Mouse (Mus musculus): ENCODE data around the gene Gm49358. TPM values are rescaled to one million over a fixed set of nuclear protein-coding genes. Genes with fewer than 3 reads are reported as not detected.
A peak's percentile ranks its signal among the peaks of the same experiment; 100 is the strongest.

The Gm49358 gene
- polyA plus RNA-seq, 1 experiment from 2014 or later: not detected

DNA sequence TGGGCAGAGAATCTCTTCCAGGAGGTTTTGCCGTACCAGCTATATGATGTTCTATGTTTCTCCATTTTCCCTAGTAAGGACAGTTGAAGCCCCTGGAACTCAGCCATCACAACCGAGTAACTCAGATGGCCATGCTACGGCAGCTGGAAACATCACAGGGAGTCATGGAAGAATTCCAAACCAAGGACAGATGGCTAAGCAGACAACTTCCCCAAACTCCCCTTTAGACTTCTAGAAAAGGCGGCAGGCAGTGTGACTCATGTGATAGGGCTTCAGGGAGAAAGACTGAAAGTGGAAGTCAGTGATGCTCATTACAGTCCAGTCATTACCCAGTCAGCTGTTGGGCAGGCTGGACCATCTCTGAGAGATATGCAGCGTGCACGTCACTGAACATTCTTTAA lies 8.5 kb downstream of the Gm49358 start:
- Histone ChIP-seq H3K4me1 (replicated peaks; ENCODE audit: control insufficient read depth, insufficient read depth, low read length) (no peaks in the 10 kb centered on the region), H3K9me3 (ENCODE audit: control insufficient read depth) (no peaks in the 10 kb centered on the region), H3K36me3 (ENCODE audit: control insufficient read depth, insufficient read depth) (no peaks in the 10 kb centered on the region), H3K9ac (ENCODE audit: low read depth, low read length) (no peak overlapping the region), H3K27me3 (replicated peaks; ENCODE audit: control insufficient read depth, insufficient read depth, low read length) (peaks cover 11% of the 10 kb centered on the region; the same call in 1 of the 2 replicates), H3K4me2 (replicated peaks; ENCODE audit: low read depth) (no peak overlapping the region), H3K4me3 (ENCODE audit: low read depth, low read length) (no peak overlapping the region), H3K27ac (ENCODE audit: low read depth, low read length) (no peak overlapping the region)
- no peak for ATAC-seq
- TF ChIP-seq CTCF (IDR thresholded peaks at IDR 0.05; ENCODE audit: low read depth): no peak
- 50% methylated on average over 6 of the region's 6 CpGs for WGBS

DNA sequence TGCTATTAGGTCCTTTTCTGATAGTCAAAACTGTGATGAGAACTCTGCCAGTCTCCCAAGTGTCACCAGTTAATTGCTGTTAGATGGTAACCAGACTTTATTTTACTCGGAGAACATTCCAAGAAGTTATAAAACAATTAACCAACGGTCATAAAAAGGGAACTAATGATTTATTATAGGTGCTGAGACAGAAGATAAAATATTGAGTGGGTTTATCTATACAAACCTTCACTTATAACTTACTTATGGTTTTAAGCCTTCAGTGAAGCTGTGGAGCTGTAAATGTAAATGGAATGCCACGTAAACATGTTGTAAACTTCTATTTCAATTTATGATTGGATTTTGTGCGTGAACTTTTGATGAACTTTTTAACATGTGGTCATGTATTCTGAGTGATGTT lies 9.6 kb downstream of the Gm49358 start:
- peaks cover 11% of the 10 kb centered on the region; the same call in 1 of the 2 replicates for H3K27me3 ChIP-seq (replicated peaks; ENCODE audit: control insufficient read depth, insufficient read depth, low read length)
- no peaks in the 10 kb centered on the region for H3K36me3 ChIP-seq (ENCODE audit: control insufficient read depth, insufficient read depth)
- no peak overlapping the region for H3K4me3 ChIP-seq (ENCODE audit: low read depth, low read length)
- no peak for ATAC-seq
- no peak overlapping the region for H3K9ac ChIP-seq (ENCODE audit: low read depth, low read length)
- 0 out of 2 replicates have a peak, but pooled peaks cover 7% of the 10 kb centered on the region for H3K4me1 ChIP-seq (replicated peaks; ENCODE audit: control insufficient read depth, insufficient read depth, low read length)
- TF ChIP-seq CTCF (IDR thresholded peaks at IDR 0.05; ENCODE audit: low read depth): no peak
- WGBS: 8% methylated on average over 4 of the region's 4 CpGs
- no peaks in the 10 kb centered on the region for H3K9me3 ChIP-seq (ENCODE audit: control insufficient read depth)
- no peak overlapping the region for H3K27ac ChIP-seq (ENCODE audit: low read depth, low read length)
- no peak overlapping the region for H3K4me2 ChIP-seq (replicated peaks; ENCODE audit: low read depth)

DNA sequence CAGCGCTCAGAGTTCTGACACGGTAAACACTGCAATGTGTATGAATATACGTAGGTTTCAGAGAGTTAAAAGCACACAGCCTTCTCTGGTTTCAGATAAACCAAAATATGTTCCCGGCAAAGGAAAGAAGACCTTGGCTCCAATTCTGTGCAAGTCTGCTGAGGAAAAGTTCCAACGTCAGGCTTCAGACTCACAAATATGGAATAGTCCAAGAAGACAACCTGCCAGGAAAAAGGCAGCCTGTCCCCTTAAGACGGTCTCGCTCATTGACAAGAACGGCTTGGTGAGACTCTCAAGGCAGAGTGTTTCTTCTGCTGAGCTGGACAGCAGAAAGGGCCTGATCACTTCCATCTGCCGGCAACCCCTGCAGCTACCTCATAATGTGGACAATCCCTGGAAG lies 12.5 kb downstream of the Gm49358 start:
- Histone ChIP-seq H3K27me3 (replicated peaks; ENCODE audit: control insufficient read depth, insufficient read depth, low read length) (peaks cover 11% of the 10 kb centered on the region; the same call in 1 of the 2 replicates), H3K4me1 (replicated peaks; ENCODE audit: control insufficient read depth, insufficient read depth, low read length) (0 out of 2 replicates have a peak, but pooled peaks cover 7% of the 10 kb centered on the region), H3K4me2 (replicated peaks; ENCODE audit: low read depth) (no peak overlapping the region), H3K9me3 (ENCODE audit: control insufficient read depth) (no peaks in the 10 kb centered on the region), H3K9ac (ENCODE audit: low read depth, low read length) (no peak overlapping the region), H3K4me3 (ENCODE audit: low read depth, low read length) (no peak overlapping the region), H3K36me3 (ENCODE audit: control insufficient read depth, insufficient read depth) (no peaks in the 10 kb centered on the region), H3K27ac (ENCODE audit: low read depth, low read length) (no peak overlapping the region)
- ATAC-seq: no peak
- no peak for TF ChIP-seq CTCF (IDR thresholded peaks at IDR 0.05; ENCODE audit: low read depth)
- 64% methylated on average over 9 of the region's 9 CpGs for WGBS

DNA sequence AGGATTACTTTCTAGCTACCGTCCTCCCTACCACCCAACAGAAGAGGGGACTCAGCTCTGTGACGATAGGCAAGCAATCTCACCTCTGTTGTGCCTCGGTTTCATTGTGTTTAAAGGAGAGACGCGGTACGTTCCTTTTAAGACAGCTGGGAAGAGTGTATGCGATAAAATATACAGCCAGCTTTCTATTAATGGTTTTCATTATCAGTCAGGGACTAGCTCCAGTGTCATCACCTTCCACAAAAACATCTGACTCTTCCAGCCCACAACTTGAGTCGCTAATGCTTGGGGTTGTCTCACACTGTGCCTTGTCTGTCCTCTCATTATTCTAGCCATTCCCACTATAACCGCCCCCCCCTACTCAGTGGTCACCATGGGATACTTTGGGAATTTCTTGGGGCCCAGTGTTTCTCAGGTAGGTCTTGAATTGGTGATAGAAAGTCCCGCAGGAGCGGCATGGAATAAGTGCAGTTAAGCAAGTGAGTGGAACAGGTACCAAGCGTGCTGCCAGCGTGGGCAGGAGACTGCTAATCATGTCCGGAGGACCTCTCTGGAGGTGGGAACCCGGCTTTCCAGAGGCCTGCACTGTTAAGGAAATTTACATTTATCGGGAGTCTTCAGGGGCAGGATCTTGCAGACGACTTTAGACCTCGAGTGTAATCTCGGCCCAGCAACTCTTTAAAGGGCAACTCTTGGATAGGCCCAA lies 14.0 kb downstream of the Gm49358 start:
- H3K9me3 ChIP-seq (ENCODE audit: control insufficient read depth): no peaks in the 10 kb centered on the region
- ATAC-seq: no peak
- H3K4me3 ChIP-seq (ENCODE audit: low read depth, low read length): peak overlapping the region; percentile 61
- 31% methylated on average over 19 of the region's 19 CpGs for WGBS
- peak overlapping the region; percentile 15 for H3K27ac ChIP-seq (ENCODE audit: low read depth, low read length)
- H3K4me1 ChIP-seq (replicated peaks; ENCODE audit: control insufficient read depth, insufficient read depth, low read length): 0 out of 2 replicates have a peak, but pooled peaks cover 7% of the 10 kb centered on the region
- H3K36me3 ChIP-seq (ENCODE audit: control insufficient read depth, insufficient read depth): no peaks in the 10 kb centered on the region
- H3K4me2 ChIP-seq (replicated peaks; ENCODE audit: low read depth): peak overlapping the region; percentile 96
- H3K9ac ChIP-seq (ENCODE audit: low read depth, low read length): peak overlapping the region; percentile 53; the same call in 1 of the 2 replicates
- H3K27me3 ChIP-seq (replicated peaks; ENCODE audit: control insufficient read depth, insufficient read depth, low read length): peaks cover 4% of the 10 kb centered on the region; the same call in 1 of the 2 replicates
- no peak for TF ChIP-seq CTCF (IDR thresholded peaks at IDR 0.05; ENCODE audit: low read depth)

DNA sequence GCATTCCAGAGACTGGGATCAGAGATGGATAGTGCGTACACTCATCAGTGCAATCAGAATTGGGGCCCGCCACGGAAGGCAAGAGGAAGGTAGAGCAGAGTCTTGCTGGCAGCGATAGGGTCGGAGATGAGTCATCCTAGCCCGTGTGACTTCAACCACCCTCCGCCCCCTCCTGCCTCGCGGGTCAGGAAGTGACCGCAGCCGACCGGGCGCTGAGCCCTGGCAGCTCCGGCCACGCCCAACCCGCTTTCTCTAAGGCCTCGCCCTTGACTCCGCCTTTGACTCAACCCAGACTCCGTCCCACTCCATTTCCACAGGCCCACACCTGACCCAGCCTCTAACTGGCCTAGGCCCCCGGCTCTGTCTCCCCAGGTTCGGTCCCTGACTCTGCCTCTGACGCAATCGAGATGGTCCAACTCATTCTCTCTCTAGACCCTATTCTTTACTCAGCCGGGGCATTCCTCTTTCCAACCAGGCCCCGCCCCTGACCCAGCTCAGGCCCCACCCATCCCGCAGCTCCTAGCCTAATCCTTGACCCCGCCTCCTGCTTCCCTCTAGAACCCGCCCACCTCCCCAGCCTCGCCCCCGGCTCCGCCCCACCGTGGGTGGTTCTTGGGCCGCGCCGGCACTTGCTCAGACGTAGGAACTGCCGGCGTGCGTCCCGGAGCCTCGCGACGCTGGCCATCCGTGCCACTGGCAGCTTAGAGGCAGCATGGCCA lies 14.8 kb downstream of the Gm49358 start, which contains the start of gene Nt5dc3:
Gene Nt5dc3, plus strand, starts transcription at position 608 of the 719 bp plus-strand sequence.
- no peak for TF ChIP-seq CTCF (IDR thresholded peaks at IDR 0.05; ENCODE audit: low read depth)
- Histone ChIP-seq H3K27ac (ENCODE audit: low read depth, low read length) (peak within 1 kb of the TSS; percentile 15), H3K4me2 (replicated peaks; ENCODE audit: low read depth) (peak within 1 kb of the TSS; percentile 96), H3K4me1 (replicated peaks; ENCODE audit: control insufficient read depth, insufficient read depth, low read length) (0 out of 2 replicates have a peak, but pooled peaks cover 7% of the 10 kb centered on the region), H3K9ac (ENCODE audit: low read depth, low read length) (peak within 1 kb of the TSS; percentile 53), H3K4me3 (ENCODE audit: low read depth, low read length) (peak within 1 kb of the TSS; percentile 61), H3K9me3 (ENCODE audit: control insufficient read depth) (no peaks in the 10 kb centered on the region), H3K27me3 (replicated peaks; ENCODE audit: control insufficient read depth, insufficient read depth, low read length) (peaks cover 3% of the 10 kb centered on the region; the same call in 1 of the 2 replicates), H3K36me3 (ENCODE audit: control insufficient read depth, insufficient read depth) (no peaks in the 10 kb centered on the region)
- 1% methylated on average over 44 of the region's 44 CpGs for WGBS
- ATAC-seq: peak; percentile 97

DNA sequence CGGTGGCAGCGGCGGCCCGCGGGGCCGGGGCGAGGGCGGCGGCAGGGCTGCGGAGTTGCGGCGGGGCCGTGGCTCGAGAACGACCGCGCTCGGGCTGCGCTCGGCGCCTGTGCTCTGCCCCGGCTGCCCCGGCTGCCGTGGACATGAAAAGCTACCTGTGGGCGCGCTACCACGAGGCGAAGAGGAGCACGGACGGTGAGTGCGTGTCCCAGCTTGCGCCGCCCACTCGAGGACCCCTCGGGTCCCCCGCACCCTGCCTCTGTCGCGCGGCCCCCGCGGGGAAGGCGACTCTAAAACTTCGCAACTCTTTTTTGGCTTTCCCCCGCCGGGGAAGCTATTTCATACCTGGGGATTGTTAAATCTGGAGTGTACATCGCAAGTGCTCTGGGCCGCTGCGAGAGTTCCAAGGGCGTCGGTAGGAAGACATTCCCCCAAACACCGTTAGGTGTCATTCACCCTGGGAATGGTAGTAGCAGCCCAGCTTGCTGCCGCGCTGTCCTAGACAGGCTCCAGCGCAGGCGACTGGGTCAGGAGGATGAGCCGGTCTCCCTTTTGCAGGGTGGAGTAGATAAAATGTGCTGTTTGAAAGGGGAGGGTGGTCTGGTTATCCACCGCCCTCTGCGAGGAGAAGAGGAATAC lies 15.5 kb downstream of the Gm49358 start:
- Histone ChIP-seq H3K27ac (ENCODE audit: low read depth, low read length) (0 out of 2 replicates have a peak overlapping the region, but pooled peaks have one; percentile 15), H3K36me3 (ENCODE audit: control insufficient read depth, insufficient read depth) (no peaks in the 10 kb centered on the region), H3K4me3 (ENCODE audit: low read depth, low read length) (peak overlapping the region; percentile 61), H3K9ac (ENCODE audit: low read depth, low read length) (peak overlapping the region; percentile 53), H3K4me2 (replicated peaks; ENCODE audit: low read depth) (peak overlapping the region; percentile 96), H3K27me3 (replicated peaks; ENCODE audit: control insufficient read depth, insufficient read depth, low read length) (peaks cover 3% of the 10 kb centered on the region; the same call in 1 of the 2 replicates), H3K9me3 (ENCODE audit: control insufficient read depth) (no peaks in the 10 kb centered on the region), H3K4me1 (replicated peaks; ENCODE audit: control insufficient read depth, insufficient read depth, low read length) (0 out of 2 replicates have a peak, but pooled peaks cover 7% of the 10 kb centered on the region)
- under 1% methylated on average over 56 of the region's 58 CpGs for WGBS
- no peak for TF ChIP-seq CTCF (IDR thresholded peaks at IDR 0.05; ENCODE audit: low read depth)
- no peak for ATAC-seq
